7 mouse cellular contexts compared by ENCODE assay signal in the genomic region with DNA sequence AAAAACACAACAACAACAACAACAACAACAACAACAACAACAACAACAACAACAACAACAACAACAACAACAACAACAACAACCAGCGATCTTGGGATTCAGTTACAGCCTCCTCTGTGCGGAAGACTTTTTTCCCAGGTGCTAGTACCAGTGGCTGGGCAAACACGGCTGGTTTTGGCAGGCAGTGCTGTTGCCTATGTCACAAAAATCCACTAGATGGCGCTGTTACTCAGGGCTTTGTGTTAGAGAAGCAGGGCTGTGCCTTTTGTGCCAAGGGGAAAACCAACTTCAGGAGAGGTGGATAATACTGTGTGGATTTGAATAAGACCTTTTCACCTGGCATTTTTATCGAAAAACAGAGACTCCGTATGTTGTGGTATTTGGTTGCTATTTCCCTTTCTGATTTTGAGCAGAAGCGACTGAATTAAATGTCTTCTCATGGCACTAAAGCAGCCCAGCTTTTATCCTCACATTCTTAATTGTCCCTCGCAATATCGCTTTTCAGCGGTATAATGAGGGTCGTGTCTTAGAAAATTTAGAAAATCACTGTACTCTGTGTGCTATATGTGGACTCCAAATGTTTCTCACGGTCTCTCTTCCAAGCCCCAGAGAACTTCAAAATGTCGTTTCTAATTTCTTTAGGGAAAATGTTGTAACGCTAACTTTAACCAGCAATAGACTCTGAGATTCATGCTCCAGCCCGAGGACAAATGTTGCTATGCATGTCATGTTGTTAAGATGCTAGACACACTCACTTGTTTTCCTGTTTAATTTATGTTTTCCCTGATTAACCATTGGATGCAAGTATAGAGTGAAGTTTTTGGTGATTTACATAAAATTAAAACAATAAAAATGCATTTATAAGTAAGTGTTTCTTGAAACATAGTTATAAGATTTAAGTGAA.
A peak's percentile ranks its signal among the peaks of the same experiment; 100 is the strongest.
DNase-seq lines count a peak whose midpoint lies in the region; ATAC-seq and TF ChIP-seq lines count a peak whose summit lies in the region.

No protein-coding gene starts in this region.

- no peak overlapping the region for H3K9ac ChIP-seq in hindbrain, embryonic 16.5 days (ENCODE audit: low read depth, low read length)

- DNase-seq in WW6 (ENCODE audit: low read depth, low spot score), result peak; percentile 34
- peak; percentile 52 to 63 for DNase-seq in cerebellum, adult 2 months
- peak; percentile 87 for DNase-seq in forelimb bud, embryonic 11.5 days (ENCODE audit: low read depth, low spot score)
- DNase-seq in layer of hippocampus, postnatal 36 days, result peak; percentile 75 to 82
- peak; percentile 47 to 72 for DNase-seq in lung, postnatal 4 days
- DNase-seq in right cerebral cortex, postnatal 14 days, result peak; percentile 65

- H3K4me3 ChIP-seq in cerebellum, adult 2 months (replicated peaks; ENCODE audit: insufficient read depth, low read depth, low read length), result no peak overlapping the region
- H3K4me3 ChIP-seq in hindbrain, embryonic 16.5 days (ENCODE audit: low read length), result peak overlapping the region; percentile 26

- no peak overlapping the region for H3K27ac ChIP-seq in cerebellum, adult 2 months (ENCODE audit: insufficient read depth, low read length)
- no peak overlapping the region for H3K27ac ChIP-seq in hindbrain, embryonic 16.5 days (ENCODE audit: low read depth, low read length)

- peak; percentile 94 for ATAC-seq in hindbrain, embryonic 16.5 days

- TF ChIP-seq POLR2A in cerebellum, adult 2 months (IDR thresholded peaks at IDR 0.05; ENCODE audit: borderline replicate concordance, insufficient read depth, low read length), result no peak

- no peaks in the 10 kb centered on the region for H3K27me3 ChIP-seq in cerebellum, adult 2 months (ENCODE audit: control insufficient read depth, insufficient read depth, low read length)
- H3K27me3 ChIP-seq in hindbrain, embryonic 16.5 days (replicated peaks; ENCODE audit: control insufficient read depth, insufficient read depth, low read length), result no peaks in the 10 kb centered on the region

- peak overlapping the region; percentile 50 for H3K4me2 ChIP-seq in hindbrain, embryonic 16.5 days (ENCODE audit: low read length)

- WGBS in cerebellum, adult 2 months, result 44% methylated on average over 15 of the region's 15 CpGs
- WGBS in hindbrain, embryonic 16.5 days, result 28% methylated on average over 15 of the region's 15 CpGs

- H3K9me3 ChIP-seq in hindbrain, embryonic 16.5 days (ENCODE audit: control insufficient read depth, low read length), result no peaks in the 10 kb centered on the region

- TF ChIP-seq CTCF in cerebellum, adult 2 months (IDR thresholded peaks at IDR 0.05; ENCODE audit: borderline replicate concordance, insufficient read depth, low read depth, low read length), result peak; percentile 77

- no peaks in the 10 kb centered on the region for H3K4me1 ChIP-seq in cerebellum, adult 2 months (ENCODE audit: control insufficient read depth, insufficient read depth, low read length)
- H3K4me1 ChIP-seq in hindbrain, embryonic 16.5 days (ENCODE audit: control insufficient read depth, insufficient read depth, low read depth, low read length), result no peaks in the 10 kb centered on the region; the same call in 1 of the 2 replicates

- no peaks in the 10 kb centered on the region for H3K36me3 ChIP-seq in hindbrain, embryonic 16.5 days (ENCODE audit: control insufficient read depth, insufficient read depth, low read length)

Comparison
In these comparisons a context has a peak if more than half of its experiments do, and no peak if none do; other contexts are left out.
1. DNase-seq: peak in every context shown above with its lines; median percentile 87 in forelimb bud, embryonic 11.5 days; 78 in layer of hippocampus, postnatal 36 days; 65 in right cerebral cortex, postnatal 14 days; 60 in lung, postnatal 4 days; 58 in cerebellum, adult 2 months; 34 in WW6.